Mouse (Mus musculus) CH12F3 (cell line): ENCODE data around the gene Gm20662.

Experiments used
- in situ Hi-C: fragments of 300-500 bp; cut with MboI; formaldehyde crosslinking; loops from 2 replicates; pipeline ENCODE4 v1.14.3; 2020; ENCODE audit warnings: low sequenced_read_pairs

The Gm20662 gene

DNA sequence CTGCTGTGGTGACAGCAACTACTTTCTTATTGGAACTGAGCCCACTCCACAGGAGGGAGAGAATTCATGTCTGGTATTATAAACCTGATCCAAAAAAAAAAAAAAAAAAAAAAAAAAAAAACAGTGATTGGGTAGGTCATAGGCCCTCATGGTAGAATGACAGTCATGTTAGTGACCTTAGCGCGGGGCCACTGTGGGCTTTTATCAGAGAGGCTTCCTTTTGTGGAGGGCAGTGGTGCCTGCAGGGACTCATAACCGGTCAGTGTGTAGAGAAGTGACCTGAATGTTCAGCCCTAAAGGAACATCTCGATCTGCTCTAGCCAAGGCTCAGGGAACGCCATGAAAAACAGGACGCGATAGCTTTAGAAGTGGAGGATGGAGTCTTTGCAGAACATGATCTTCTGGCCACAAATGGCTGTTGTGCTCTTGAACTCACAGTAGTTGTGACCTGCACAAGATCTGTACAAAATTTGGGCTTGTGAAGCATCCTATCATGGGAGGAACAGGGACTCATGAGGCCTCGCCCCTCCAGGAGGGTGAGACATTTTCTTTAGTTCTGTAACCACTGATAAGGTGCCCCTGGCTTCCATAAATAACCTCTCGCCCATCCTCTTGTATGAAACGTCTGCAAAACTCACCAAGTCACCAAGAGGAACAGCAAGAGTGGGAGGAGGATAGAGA is 21.5 kb upstream of the Gm20662 start:
- in situ Hi-C loops: no loop called here

DNA sequence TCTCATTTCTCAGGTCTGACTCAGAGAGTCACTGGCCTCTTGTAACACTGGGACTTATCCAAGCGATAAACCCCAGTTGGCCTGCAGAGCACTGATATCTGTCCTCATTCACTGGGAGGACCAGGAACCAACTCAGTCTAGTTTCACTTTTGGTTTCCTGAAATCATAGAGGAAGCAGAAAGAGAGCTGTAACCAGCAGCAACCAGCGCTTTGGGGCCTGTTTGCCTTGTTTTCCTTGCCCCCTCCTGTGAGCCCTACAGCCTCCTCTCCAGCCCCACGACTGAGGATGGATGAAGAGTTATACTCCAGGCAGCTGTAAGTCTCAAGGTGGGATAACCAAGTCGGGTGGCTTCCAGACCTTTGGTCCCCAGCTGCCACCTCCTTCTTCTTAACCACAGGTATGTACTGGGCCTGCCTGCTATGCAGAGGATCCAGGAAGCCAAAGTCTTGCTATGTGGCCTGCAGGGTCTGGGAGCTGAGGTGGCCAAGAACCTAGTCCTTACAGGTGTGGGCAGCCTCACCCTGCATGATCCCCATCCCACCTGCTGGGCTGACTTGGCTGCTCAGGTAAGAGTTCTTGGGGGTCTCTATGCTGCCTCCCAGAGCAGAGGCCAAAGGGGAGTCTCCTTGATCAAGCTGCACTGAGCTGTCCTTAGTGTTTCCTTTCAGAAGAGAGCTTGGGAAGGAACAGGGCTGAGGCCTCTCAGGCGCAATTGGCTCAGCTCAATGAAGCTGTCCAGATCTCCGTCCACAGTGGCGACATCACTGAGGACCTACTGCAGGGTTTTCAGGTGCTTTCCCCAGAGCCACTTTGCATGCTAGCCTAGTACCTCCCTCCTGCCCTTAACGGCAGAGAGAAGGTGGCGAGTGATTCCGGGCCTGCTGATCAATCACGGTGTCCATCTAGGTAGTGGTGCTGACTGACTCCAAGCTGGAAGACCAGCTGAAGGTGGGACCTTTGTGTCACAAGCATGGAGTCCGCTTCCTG is 20.5 kb upstream of the Gm20662 start, which contains the start of gene Uba7:
Gene Uba7, plus strand, starts transcription at position 107 of the 988 bp plus-strand sequence.
- in situ Hi-C loops: no loop called here

DNA sequence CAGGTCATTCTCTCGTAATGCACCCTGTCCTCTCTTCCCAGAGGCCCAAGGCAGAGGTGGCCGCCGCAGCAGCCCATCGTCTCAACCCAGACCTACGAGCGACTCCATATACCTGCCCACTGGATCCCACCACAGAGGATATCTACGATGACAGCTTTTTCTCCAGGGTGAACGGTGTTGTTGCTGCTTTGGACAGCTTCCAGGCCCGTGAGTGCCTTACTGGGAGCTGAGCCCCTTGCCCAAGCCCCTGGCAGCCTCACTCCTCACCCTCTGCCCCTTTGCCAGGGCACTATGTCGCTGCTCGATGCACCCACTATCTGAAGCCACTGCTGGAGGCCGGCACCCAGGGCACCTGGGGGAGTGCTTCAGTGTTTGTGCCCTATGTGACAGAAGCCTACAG is 17.3 kb upstream of the Gm20662 start:
- in situ Hi-C loops: no loop called here

DNA sequence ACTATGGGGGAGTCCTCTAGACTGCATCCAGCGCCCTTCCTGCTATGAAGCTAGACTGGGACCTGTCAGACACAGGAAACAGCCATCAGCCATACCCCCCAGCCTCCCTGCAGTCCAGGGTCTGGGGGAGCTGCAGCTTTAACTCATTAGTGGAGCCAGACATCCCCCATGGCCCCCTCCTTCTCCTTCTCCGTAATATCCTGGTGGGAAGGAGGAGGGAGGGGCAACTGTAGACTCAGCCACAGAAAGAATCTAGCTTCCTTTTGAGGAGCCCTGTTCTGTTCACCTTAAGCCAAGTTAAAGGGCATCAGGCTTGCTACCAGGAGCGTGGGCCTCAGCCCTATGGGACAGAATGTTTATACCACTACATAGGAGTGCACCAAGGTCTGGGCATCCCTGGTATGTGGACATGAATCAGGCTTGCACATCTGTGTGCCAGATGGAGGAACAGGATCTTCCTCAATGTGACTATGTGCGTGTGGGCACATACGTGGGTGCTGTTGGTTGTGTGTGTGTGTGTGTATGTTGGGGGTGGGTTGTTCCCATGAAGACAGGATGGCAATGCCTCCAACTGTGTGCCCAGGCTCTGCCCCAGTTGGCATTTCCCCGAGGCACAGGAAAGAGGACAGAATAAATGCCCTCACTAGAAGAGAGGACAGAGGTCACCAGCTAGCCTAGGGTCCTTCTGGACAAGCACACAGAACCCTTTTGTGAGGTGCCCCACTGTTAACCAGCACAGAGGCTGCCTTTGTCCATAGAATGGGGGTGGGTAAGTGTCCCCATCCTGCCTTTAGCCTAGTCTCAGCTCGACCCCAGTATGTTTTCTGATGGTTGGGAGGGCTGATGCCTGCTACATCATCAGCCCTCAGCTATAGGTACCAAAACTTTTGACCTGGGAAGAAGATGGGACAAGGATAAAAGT is 14.2 kb upstream of the Gm20662 start:
- in situ Hi-C loops: no loop called here

DNA sequence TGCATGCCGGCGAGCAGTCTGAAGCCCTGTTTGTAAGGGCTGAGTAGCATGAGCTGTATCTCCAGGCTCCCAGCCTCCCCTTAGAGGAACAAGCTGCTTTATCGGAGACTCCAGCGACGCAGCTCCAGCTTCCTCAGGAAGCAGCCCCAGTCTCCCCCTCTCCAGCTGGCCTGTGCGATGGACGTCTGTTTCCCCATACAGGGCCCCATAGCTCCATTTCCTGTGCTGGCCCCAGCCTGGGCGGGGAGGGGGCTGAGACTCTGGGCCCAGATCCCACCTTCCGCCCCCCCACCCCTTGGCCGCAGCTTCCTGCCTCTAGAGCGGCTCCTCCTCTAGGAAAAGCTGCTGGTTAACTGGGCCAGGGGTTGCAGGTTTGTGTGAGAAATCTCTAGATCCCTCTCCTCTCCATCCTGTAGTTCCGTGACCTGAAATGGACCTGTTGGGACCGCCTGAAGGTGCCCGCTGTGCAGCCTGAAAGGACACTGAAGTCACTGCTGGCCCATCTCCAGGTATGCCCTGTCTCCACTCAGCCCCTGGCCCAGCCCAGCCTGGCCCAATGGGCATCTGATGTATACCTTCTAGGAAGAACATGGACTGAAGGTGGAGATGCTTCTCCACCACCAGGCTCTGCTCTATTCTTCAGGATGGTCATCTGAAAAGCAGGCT is 13.3 kb upstream of the Gm20662 start, which contains the start of gene Gm20661:
Gene Gm20661, plus strand, starts transcription at position 378 of the 666 bp plus-strand sequence.
- in situ Hi-C loops: no loop called here

DNA sequence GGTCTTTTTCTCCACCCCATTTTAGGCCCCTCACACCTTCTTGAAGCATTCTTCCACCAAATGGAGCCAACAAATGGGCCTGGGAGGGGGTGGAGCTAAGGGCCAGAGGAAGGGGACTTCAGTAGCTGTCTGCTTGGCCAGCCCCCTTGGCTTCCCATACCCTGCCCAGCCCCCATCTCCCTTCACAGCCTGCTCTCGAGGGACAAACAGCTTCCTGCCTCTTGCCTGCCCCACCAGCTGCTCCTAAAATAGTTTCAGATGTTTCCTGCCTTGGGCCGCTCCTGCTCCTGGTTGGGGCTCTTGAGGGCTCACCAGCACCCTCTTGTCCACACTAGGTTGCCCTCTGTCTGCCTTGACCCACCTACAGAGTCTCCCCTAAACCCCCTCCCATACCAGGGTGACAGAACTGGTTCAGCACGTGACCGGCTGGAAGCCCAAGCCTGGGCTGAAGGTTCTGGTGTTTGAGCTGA is 12.7 kb upstream of the Gm20662 start:
- in situ Hi-C loops: no loop called here

DNA sequence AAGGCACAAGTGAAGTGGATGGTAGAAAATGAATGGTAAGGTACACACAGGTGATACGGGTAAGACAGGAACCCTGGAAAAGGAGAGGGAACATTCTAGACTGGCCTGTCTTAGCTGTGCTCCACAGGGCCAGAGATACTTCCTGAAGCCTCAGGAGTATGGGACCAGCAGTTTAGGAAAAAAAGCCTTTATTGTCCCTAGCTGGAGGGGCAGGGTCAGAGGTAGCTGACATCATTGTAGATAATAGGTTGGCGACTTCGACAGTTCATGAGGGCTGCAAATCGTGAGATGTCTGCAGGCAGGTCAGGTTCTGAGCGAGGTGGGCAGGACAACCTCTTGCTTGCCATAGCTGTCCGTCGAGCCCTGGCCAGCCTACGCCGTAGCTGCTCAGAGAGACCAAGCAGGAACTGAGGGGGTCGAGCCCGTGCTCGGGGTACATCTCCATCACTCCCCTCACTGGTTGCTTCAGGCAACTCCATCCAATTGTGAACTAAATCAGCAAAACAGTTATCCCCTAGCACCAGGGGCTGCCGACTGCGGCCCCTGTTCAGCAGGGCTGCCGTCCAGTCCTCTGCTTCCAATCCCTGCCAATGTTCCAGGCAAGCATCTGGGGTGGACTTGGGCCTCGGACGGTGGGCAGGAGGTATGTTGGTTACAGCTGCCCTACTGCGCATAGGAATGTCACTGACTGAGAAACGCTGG is 11.9 kb upstream of the Gm20662 start:
- in situ Hi-C loops: no loop called here

DNA sequence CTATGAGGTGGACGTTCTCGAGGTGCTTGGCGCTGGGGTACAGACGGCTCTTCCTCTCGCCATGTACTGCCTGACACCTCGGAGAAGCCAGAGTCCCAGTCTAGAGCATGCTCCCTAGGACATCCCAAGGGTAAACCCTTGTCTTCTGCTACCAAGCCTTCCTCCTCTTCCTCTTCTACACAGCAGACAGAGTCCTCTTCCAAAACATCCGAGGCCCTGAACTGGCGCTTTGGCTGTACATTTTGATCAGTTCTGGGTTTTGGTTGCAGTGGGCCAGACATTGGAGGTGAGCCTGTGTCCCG is 11.4 kb upstream of the Gm20662 start:
- in situ Hi-C loops: no loop called here

DNA sequence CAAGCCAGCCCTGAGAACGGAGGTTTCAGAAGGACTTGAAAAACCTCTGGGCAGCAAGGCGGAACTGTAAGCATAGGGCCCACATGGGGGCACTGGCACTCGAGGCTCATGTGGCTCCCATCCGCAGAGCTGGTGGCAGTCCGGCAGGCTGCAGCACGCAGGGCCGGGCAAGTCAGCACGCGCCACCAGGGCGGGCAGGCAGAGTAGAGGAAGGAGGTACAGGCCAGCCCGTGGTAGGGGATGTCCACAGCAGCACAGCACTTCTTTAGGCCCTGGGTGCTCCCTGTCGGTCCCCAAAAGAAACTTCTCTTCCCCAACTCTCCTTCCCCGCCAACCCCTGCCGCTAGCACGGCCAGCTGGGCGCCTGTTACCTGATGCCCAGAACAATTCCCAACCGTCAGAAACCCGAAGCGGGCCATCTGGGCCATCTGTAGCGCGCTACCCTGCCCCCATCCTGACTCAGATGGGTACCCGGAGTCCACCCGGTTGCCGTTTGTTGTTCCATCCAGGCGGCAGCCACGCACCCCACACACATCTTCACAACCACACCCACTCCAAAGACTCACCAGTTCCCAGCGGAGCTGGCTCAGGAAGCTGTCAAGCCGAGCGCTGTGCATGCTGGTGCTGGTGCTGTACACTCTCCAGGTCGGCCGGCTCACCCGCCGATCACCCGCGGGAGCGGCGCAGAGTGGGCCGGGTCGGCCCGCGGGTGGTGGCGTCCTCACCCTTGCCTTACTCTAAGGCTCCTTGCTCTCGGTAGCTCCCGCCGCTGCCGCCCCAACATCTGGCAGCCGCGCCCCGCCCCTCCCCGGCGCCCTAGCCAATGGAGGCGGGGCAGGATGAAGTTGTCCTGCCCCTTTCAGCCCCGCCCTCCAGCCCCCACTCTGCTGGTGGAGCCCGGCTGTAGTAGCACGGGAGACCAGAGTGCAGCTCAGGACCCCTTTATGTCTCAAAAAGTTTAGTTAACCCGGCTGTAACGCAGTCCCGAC is 10.7 kb upstream of the Gm20662 start, which contains the start of gene Inka1:
Gene Inka1, minus strand, starts transcription at position 749 of the 989 bp plus-strand sequence.
- in situ Hi-C loops: no loop called here

DNA sequence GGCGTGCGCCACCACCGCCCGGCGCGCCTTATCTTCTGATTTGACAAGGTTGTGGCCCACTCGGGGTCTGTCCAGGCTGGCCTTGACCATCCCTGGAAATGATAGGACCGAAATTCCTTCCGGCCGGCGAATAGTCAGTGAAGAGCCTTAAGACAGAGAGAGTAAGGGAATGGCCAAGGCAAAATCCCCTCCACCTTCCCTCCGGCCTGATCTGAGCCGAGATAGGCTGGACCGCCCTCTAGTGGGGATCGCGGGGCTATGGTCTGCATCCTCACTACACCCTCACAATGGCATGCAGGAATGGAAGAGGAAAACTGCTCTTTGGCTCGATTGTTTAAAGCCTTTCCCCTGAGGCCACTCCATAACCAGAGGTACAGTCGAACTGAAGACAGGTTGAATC is 9.8 kb upstream of the Gm20662 start:
- in situ Hi-C loops: no loop called here

DNA sequence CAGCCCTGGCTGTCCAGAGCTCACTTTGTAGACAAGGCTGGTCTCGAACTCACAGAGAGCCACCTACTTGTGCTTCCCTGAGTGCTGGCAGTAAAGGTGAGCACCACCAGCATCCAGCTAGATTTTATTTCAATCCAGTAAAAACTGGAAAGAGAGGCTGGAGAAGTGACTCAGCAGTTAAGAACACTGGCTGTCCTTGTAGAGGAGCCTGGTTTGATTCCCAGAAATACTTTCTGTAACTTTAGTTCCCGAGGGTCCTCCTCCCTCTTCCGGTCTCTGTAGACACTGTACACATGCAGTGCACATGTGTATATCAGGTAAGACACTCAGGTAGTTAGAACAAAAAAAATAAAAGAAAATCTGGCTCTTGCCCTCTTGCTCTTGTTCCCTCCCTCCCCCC is 8.2 kb upstream of the Gm20662 start:
- in situ Hi-C loops: no loop called here

DNA sequence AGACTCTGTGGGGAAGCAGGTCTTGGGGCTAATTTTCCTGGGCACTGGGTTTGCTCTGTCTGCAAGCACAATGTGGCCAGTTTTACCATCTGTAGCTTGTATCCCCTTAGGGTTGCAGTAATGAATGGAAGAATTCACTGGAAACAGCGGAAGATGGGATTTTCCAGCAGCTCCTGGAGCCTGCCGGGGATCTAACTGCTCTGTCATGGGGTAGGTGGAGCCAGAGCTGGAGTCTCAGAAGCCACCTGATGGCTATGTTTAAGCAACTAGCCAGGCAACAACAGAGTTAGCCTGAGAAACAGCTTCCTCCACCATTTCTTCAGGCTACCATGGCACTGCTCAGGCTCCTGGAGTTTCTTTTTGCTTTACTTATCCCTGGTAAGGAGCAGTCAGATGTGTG is 4.0 kb upstream of the Gm20662 start, which contains the start of gene Cdhr4:
Gene Cdhr4, plus strand, starts transcription at position 301 of the 400 bp plus-strand sequence.
- in situ Hi-C loops: no loop called here

DNA sequence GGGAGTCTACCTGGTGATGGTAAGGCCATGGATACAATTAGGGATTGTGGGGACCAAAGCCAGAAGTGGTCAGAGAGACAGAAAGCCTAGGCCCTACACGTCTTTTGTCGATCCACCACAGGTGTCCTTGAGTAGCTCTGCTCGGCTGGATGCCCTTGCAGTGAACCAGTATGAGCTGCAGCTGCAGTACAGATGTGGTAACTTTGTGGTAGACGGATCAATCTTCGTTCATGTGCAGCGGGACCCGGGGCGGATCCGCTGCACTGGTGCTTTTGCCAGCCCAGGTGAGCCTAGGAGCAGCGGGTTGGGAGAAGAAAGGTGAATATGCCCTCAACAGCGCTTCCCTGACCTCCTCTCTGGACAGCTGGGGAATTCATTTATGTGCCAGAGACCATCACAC is 3.1 kb upstream of the Gm20662 start:
- in situ Hi-C loops: no loop called here

DNA sequence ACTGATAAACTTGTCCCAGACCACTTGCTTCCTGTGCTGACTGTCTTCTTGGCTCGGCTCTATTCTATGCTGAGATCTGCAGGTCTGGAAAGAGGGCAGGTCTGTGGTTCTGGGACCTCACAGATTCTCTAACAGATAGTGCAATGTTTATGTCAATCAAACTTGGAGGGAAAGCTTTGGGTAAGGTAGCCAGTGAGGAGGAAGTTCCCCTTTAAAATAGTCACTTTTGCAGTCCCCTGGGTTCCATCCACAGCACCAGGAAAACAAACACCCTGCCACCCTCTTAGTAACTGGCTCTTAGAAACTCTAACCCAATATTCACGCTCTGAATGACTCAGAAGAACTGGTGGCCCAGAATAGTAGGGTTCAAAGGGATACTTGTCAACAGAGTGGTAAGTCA is 1.7 kb upstream of the Gm20662 start:
- in situ Hi-C loops: no loop called here

DNA sequence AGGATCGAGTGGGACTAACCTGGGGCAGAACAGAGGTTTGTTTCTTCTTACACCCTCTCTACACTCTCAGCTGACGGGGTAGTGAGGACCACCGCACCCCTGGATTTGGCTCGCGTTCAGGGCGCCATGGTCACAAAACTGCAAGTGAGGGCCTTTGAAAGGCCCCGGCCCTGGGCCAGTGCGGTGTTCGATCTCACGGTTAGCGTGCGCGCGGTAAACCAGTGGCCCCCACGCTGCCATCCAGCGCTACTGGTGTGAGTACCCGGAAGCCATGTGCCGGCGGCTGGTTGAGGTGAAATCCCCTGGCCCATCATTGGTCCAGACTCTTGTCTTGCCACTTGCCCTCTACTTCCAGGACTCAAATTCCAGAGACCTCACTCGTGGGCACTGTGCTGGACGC is 636 bp upstream of the Gm20662 start:
- in situ Hi-C loops: no loop called here

DNA sequence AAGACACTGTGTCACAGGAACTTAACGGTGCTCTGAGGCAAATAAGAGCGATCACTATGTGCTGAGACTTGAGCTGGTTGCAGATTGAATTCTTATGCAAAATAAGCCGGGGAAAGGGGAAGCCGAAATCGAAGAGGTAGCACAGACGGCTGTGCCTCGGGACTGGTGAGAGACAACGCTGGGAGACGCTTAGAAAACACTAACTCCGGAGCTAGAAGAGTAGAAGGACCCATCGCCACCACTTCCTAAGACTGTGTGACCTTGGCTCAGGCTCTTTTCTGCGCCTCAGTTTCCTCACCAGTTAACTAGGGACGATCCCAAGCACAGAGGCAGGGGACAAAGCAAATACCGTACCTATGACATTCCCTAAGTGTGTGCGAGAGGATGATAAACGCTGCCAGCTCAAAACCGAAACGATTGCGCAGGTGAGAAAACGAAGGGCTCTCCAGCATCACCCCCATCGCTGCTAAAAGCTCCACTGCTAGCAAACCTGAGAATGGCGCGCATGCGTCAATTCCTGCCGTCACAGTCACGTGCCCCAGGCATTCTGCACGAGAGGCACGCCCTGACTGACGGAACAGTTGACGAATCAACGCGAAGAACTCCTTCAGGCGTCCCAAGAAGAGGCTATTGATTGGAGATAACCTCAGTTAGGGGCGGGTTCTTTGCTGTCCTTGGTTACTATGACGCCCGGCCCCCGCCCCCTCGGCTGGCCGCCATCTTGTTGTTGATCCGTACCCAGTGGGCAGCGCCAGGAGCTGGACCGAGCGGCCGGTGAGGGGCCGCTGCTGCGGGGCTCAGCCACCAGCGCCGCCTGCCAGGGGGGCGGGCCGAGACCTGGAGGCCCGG is 6.0 kb downstream of the Gm20662 start, which contains the start of gene Ip6k1:
Gene Ip6k1, plus strand, starts transcription at position 580 of the 849 bp plus-strand sequence.
- in situ Hi-C loops: no loop called here

DNA sequence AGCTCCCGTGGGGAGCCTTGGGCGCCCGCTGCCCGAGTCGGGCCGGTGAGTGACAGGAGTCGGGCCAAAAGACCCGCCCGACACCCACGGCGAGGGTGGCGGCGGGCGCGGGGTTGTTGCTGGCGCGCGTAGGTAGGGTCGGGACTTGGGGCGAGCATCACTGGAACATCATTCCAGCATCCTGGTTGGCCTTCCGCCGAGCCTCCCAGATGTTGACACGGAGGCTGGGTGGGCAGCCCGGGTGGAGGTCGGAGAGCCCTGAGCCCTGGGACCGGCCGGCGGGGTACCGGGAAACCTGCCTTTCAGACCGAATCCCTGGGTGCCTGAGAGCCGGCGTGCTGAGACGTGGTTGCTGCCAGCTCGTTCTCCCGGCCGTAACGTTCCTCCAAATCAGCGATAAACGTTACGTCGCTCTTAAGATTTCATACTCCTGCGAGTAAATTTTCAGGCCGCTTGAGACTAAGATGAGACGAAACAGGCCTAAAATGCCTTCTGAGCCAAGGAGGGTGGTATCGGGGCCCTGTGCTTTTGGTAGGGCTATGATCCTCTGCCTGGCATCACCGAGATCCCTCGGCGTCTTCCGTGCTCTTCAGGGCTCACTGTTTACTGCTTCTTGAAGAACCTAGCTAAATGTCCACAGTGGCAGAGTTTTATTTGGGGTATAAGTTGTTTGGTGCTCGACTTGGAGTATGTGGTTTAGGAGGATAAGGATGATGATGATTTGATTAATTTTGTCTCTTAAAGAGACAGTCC is 6.8 kb downstream of the Gm20662 start:
- in situ Hi-C loops: no loop called here
